18 mouse cellular contexts compared by ENCODE assay signal in genomic region chr11:57478077-57478476, GRCm38 (mm10). TPM values are rescaled to one million over a fixed set of nuclear protein-coding genes. Genes with fewer than 3 reads are reported as not detected.
DNase-seq lines count a peak whose midpoint lies in the region; ATAC-seq and TF ChIP-seq lines count a peak whose summit lies in the region.
"Had no signal": no experiment of that assay in that cellular context is flagged by ENCODE, and none has a peak within 500 bp of the region (broad histone marks: within the 10 kb centered on the region; RNA-seq: fewer than 3 reads in every experiment).

No protein-coding gene starts in this region.

- ATAC-seq in forebrain, embryonic 12.5 days (ENCODE audit: low FRiP score): peak; percentile 74
- peak; percentile 59 for ATAC-seq in hindbrain, embryonic 11.5 days (ENCODE audit: low FRiP score)
- ATAC-seq in midbrain, postnatal 0 days (ENCODE audit: low FRiP score): no peak
- no peak for ATAC-seq in granulocyte monocyte progenitor cell, adult 5-6 weeks (replicated peaks; ENCODE audit: poor library complexity, severe bottlenecking)
- ATAC-seq: CD4-positive, CD25-positive, alpha-beta regulatory T cell, adult 4 months had no signal

- no peaks in the 10 kb centered on the region for H3K27me3 ChIP-seq in forebrain, embryonic 12.5 days
- H3K27me3 ChIP-seq in hindbrain, embryonic 11.5 days (ENCODE audit: control insufficient read depth, insufficient read depth, low read length): no peaks in the 10 kb centered on the region
- H3K27me3 ChIP-seq in midbrain, postnatal 0 days (ENCODE audit: insufficient read depth, low read length): no peaks in the 10 kb centered on the region
- H3K27me3 ChIP-seq: heart, embryonic 15.5 days; lung, embryonic 15.5 days had no signal

- no peak overlapping the region for H3K9ac ChIP-seq in forebrain, embryonic 12.5 days
- no peak overlapping the region for H3K9ac ChIP-seq in hindbrain, embryonic 11.5 days (ENCODE audit: low read depth, low read length)
- no peak overlapping the region for H3K9ac ChIP-seq in midbrain, postnatal 0 days (replicated peaks; ENCODE audit: low read length, poor library complexity, severe bottlenecking)
- H3K9ac ChIP-seq: heart, embryonic 15.5 days; lung, embryonic 15.5 days had no signal

- H3K27ac ChIP-seq in forebrain, embryonic 12.5 days: peak overlapping the region; percentile 46; the same call in 1 of the 2 replicates
- H3K27ac ChIP-seq in hindbrain, embryonic 11.5 days (ENCODE audit: low read depth, low read length): peak overlapping the region; percentile 53; the same call in 1 of the 2 replicates
- no peak overlapping the region for H3K27ac ChIP-seq in midbrain, postnatal 0 days (ENCODE audit: low read depth, low read length)
- H3K27ac ChIP-seq: heart, embryonic 15.5 days; lung, embryonic 15.5 days had no signal

- H3K36me3 ChIP-seq in forebrain, embryonic 12.5 days (replicated peaks): peaks cover 38% of the 10 kb centered on the region
- 0 out of 2 replicates have a peak, but pooled peaks cover 4% of the 10 kb centered on the region for H3K36me3 ChIP-seq in hindbrain, embryonic 11.5 days (ENCODE audit: control insufficient read depth, insufficient read depth, low read length)
- H3K36me3 ChIP-seq in midbrain, postnatal 0 days (ENCODE audit: insufficient read depth, low read length): peaks cover 2% of the 10 kb centered on the region

- H3K4me3 ChIP-seq in forebrain, embryonic 12.5 days (replicated peaks): no peak overlapping the region
- no peak overlapping the region for H3K4me3 ChIP-seq in hindbrain, embryonic 11.5 days (ENCODE audit: low read depth, low read length)
- H3K4me3 ChIP-seq in midbrain, postnatal 0 days (ENCODE audit: low read depth, low read length): no peak overlapping the region
- H3K4me3 ChIP-seq: heart, embryonic 15.5 days; lung, embryonic 15.5 days had no signal

- 61% methylated on average over 5 of the region's 5 CpGs for WGBS in forebrain, embryonic 12.5 days
- WGBS in hindbrain, embryonic 11.5 days: 75% methylated on average over 5 of the region's 5 CpGs
- WGBS in midbrain, postnatal 0 days: 43% methylated on average over 5 of the region's 5 CpGs

- no peak for TF ChIP-seq CTCF in midbrain, postnatal 0 days (IDR thresholded peaks at IDR 0.05)

- DNase-seq in layer of hippocampus, postnatal 14 days (ENCODE audit: low spot score in 2 of 2): peak; percentile 21 to 35
- DNase-seq in layer of hippocampus, adult 9-10 months (ENCODE audit: low spot score): no peak
- peak; percentile 30 for DNase-seq in hindbrain, embryonic 11.5 days (ENCODE audit: low spot score)
- DNase-seq in midbrain, postnatal 0 days (ENCODE audit: low spot score): peak; percentile 45
- no peak for DNase-seq in ovary, postnatal 36 days (ENCODE audit: low spot score)
- no peak for DNase-seq in frontal cortex, postnatal 36 days (ENCODE audit: low spot score in 2 of 2)
- DNase-seq: adrenal gland, postnatal 25 days; heart, adult 11 months; kidney, adult 8-10 months; kidney, postnatal 4 days; layer of hippocampus, postnatal 36 days; left cerebral cortex, postnatal 4 days had no signal

- H3K9me3 ChIP-seq in forebrain, embryonic 12.5 days: 0 out of 2 replicates have a peak, but pooled peaks cover 4% of the 10 kb centered on the region
- no peaks in the 10 kb centered on the region for H3K9me3 ChIP-seq in hindbrain, embryonic 11.5 days (ENCODE audit: control insufficient read depth, low read length)
- H3K9me3 ChIP-seq in midbrain, postnatal 0 days (ENCODE audit: low read length): no peaks in the 10 kb centered on the region
- H3K9me3 ChIP-seq: heart, embryonic 15.5 days; lung, embryonic 15.5 days had no signal

- no peak overlapping the region for H3K4me2 ChIP-seq in forebrain, embryonic 12.5 days
- H3K4me2 ChIP-seq in hindbrain, embryonic 11.5 days (replicated peaks; ENCODE audit: low read depth, low read length): no peak overlapping the region
- H3K4me2 ChIP-seq in midbrain, postnatal 0 days (ENCODE audit: low read depth, low read length, poor library complexity, severe bottlenecking): no peak overlapping the region
- H3K4me2 ChIP-seq: heart, embryonic 15.5 days; liver, embryonic 11.5 days; lung, embryonic 15.5 days had no signal

- H3K4me1 ChIP-seq in forebrain, embryonic 12.5 days: peaks cover 6% of the 10 kb centered on the region; the same call in 1 of the 2 replicates
- no peaks in the 10 kb centered on the region for H3K4me1 ChIP-seq in hindbrain, embryonic 11.5 days (replicated peaks; ENCODE audit: control insufficient read depth, insufficient read depth, low read length)
- H3K4me1 ChIP-seq in midbrain, postnatal 0 days (ENCODE audit: insufficient read depth, low read length): no peaks in the 10 kb centered on the region
- H3K4me1 ChIP-seq: heart, embryonic 15.5 days; lung, embryonic 15.5 days had no signal

RNA-seq across cellular contexts. Expression of gene Fam114a2, which starts 40.3 kb away (rescaled TPM):
- 10 to 100 TPM; 34.0 to 35.6 TPM for total RNA-seq in layer of hippocampus, postnatal 14 days (2021)
- 79.0 and 81.5 TPM in 2 replicates for polyA plus RNA-seq in forebrain, embryonic 12.5 days (2016; fragmentation: Nextera tagmentation; extraction: Ambion mirVana)
- polyA plus RNA-seq in hindbrain, embryonic 11.5 days (2014; fragmentation: Nextera tagmentation; extraction: Ambion mirVana): 56.7 and 62.1 TPM in 2 replicates
- total RNA-seq in midbrain, postnatal 0 days (2014; rRNA removed): 29.5 and 46.4 TPM in 2 replicates
- 50.9 and 51.1 TPM in 2 replicates for polyA plus RNA-seq in midbrain, postnatal 0 days (2015; fragmentation: Nextera tagmentation; extraction: Ambion mirVana)
- total RNA-seq in granulocyte monocyte progenitor cell, adult 5-6 weeks (2014; fragmentation: Nextera tagmentation): 35.4 and 46.4 TPM in 2 replicates
- 29.7 and 30.9 TPM in 2 replicates for total RNA-seq in granulocyte monocyte progenitor cell, adult 5-6 weeks (2017)

RNA-seq across cellular contexts. Expression of gene Mfap3, which starts 40.4 kb away (rescaled TPM):
- 10 to 100 TPM; 28.5 to 33.7 TPM for total RNA-seq in layer of hippocampus, postnatal 14 days (2021)
- polyA plus RNA-seq in forebrain, embryonic 12.5 days (2016; fragmentation: Nextera tagmentation; extraction: Ambion mirVana): 51.6 and 58.1 TPM in 2 replicates
- 50.7 and 59.5 TPM in 2 replicates for polyA plus RNA-seq in hindbrain, embryonic 11.5 days (2014; fragmentation: Nextera tagmentation; extraction: Ambion mirVana)
- total RNA-seq in midbrain, postnatal 0 days (2014; rRNA removed): 47.8 and 51.0 TPM in 2 replicates
- 52.4 and 53.1 TPM in 2 replicates for polyA plus RNA-seq in midbrain, postnatal 0 days (2015; fragmentation: Nextera tagmentation; extraction: Ambion mirVana)
- total RNA-seq in granulocyte monocyte progenitor cell, adult 5-6 weeks (2014; fragmentation: Nextera tagmentation): 26.6 and 26.8 TPM in 2 replicates
- 26.6 and 29.7 TPM in 2 replicates for total RNA-seq in granulocyte monocyte progenitor cell, adult 5-6 weeks (2017)

Comparison
In these comparisons a context has a peak if more than half of its experiments do, and no peak if none do; other contexts are left out.
1. DNase-seq: peak in layer of hippocampus, postnatal 14 days (2 of 2), hindbrain, embryonic 11.5 days (single experiment) and midbrain, postnatal 0 days (single experiment); none in layer of hippocampus, adult 9-10 months (single experiment), ovary, postnatal 36 days (single experiment) and frontal cortex, postnatal 36 days (0 of 2).
2. ATAC-seq: peak in forebrain, embryonic 12.5 days (single experiment) and hindbrain, embryonic 11.5 days (single experiment); none in midbrain, postnatal 0 days (single experiment) and granulocyte monocyte progenitor cell, adult 5-6 weeks (single experiment).